Mouse (Mus musculus) WW6 (cell line): Measurements from ENCODE around the gene Fam111a.

Experiments used
- DNase-seq: peaks from one replicate; pipeline ENCODE4 v3.0.0-alpha.2; 2013; ENCODE audit warnings: low read depth, low spot score

Gene Fam111a

DNA sequence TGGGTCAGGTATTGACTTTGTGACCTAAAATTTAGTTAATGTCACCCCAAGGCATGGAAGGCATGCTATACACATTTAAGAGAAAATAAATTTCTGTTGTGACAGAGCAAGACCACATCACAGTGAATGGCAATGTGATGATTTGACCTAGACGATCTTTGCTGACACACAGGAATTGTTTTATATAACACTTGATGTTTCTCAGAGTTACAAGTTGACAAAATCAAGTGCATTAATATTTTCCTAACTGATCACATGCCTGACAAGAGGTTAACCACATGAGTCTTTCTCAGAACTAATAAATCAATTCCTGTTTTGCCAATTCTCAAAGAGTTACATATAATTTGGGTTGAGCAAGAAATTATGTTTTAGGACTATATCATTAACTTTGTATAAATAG lies 68.1 kb downstream of the Fam111a start:
- DNase-seq, result no peak

GRCm38 (mm10) chr19:12633176-12633575 lies 87.6 kb downstream of the Fam111a start, which contains the start of gene Glyat:
Gene Glyat, plus strand, starts transcription at chr19:12633308.
- no peak for DNase-seq

- DNase-seq, result no peak
Observed at GRCm38 (mm10) chr19:12634259-12634658, 88.7 kb downstream of the Fam111a start.

- no peak for DNase-seq
Observed at GRCm38 (mm10) chr19:12634963-12635362, 89.4 kb downstream of the Fam111a start.

DNA sequence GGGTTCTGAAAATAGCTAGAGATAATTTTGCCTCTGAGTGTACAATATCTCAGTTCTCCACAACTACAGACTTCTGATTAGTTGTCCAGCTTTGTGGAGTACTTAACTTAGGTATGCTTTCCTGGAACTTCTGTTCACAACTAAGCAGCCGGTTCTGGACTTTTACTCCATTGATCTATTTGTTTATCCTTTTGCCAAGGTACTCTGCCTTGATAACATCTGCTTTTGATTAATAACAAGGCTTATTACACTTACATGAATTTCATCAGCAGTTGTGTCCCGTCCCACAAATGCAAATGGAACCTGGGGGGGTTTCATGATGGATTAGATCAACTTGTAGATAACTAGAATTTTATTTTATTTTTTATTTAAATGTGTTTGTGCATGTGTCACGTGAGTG lies 91.3 kb downstream of the Fam111a start:
- DNase-seq, result no peak

DNA sequence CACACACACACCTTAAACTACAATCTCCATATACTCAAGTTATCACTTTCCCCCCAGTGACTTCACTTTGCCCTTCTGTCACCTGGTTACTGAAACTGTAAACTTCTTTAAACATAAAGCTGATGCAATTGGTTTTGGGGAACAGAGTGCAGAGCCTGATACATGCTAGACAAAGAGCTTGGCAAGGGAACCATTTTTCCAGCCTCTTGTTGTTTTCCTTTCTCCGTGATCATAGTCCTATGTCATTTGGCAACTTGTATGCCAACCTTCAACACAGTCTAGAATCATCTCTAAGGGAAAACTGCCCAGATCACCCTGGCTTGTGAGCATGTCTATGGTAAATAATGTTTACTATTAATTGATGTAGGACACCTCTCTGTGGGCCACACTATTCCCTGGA lies 92.5 kb downstream of the Fam111a start:
- no peak for DNase-seq
